Mouse (Mus musculus) midbrain, embryonic 14.5 days (tissue): Measurements from ENCODE around the gene Adgrg6. TPM values are rescaled to one million over a fixed set of nuclear protein-coding genes. Genes with fewer than 3 reads are reported as not detected.

Source experiments
- ATAC-seq: fragments of 200-750 bp; cut with Nextera tagmentation; 2 replicates; pipeline ENCODE4 v1.8.0; 2017; ENCODE audit warnings: moderate number of reproducible peaks, moderate library complexity; ENCODE audit not compliant: low FRiP score, low TSS enrichment
- DNase-seq: peaks from one replicate; pipeline ENCODE4 v3.0.0-alpha.2; 2015
- H3K27ac ChIP-seq: fragments of 300-500 bp; sonication (generic); replicated peaks from 2 replicates; pipeline ENCODE4 v1.5.1; 2014; ENCODE audit warnings: mild to moderate bottlenecking, low read depth, low read length, moderate library complexity
- H3K27me3 ChIP-seq: fragments of 300-500 bp; sonication (generic); 2 replicates; pipeline ENCODE4 v1.6.1; 2014; ENCODE audit warnings: low read length, control low read depth, mixed read lengths; ENCODE audit not compliant: control insufficient read depth, insufficient read depth
- H3K36me3 ChIP-seq: fragments of 300-500 bp; sonication (generic); 2 replicates; pipeline ENCODE4 v1.6.1; 2014; ENCODE audit warnings: low read length, control low read depth; ENCODE audit not compliant: control insufficient read depth, insufficient read depth
- H3K4me1 ChIP-seq: fragments of 300-500 bp; sonication (generic); 2 replicates; pipeline ENCODE4 v1.6.1; 2014; ENCODE audit warnings: mild to moderate bottlenecking, antibody characterized with exemption, low read length, control low read depth; ENCODE audit not compliant: control insufficient read depth, insufficient read depth
- H3K4me2 ChIP-seq: fragments of 300-500 bp; sonication (generic); 2 replicates; pipeline ENCODE4 v1.6.1; 2014; ENCODE audit warnings: mild to moderate bottlenecking, low read length, moderate library complexity
- H3K4me3 ChIP-seq: fragments of 300-500 bp; sonication (generic); replicated peaks from 2 replicates; pipeline ENCODE4 v1.5.1; 2014; ENCODE audit warnings: low read depth, low read length
- H3K9ac ChIP-seq: fragments of 300-500 bp; sonication (generic); replicated peaks from 2 replicates; pipeline ENCODE4 v1.6.1; 2014; ENCODE audit warnings: mild to moderate bottlenecking, low read length, moderate library complexity
- H3K9me3 ChIP-seq: fragments of 300-500 bp; sonication (generic); 2 replicates; pipeline ENCODE4 v1.6.1; 2016; ENCODE audit warnings: low read length, control low read depth, mixed read lengths; ENCODE audit not compliant: control insufficient read depth
- WGBS: fragments of 180-500 bp; shearing (Covaris S2); extraction: QIAGEN DNeasy Blood & Tissue Kit; methylation state at CpG from one replicate; pipeline ENCODE4 v1.1.7; 2014; 5-methylcytosine and 5-hydroxymethylcytosine counted together
- polyA plus RNA-seq: library from polyadenylated mRNA; unstranded; fragments of >200 nt; fragmentation: Nextera tagmentation; extraction: Ambion mirVana; gene quantifications from 2 replicates; pipeline ENCODE4 v1.2.1, GENCODE M21; 2014

Adgrg6 gene
- polyA plus RNA-seq, 1 experiment from 2014 or later, result 2.0 TPM

DNA sequence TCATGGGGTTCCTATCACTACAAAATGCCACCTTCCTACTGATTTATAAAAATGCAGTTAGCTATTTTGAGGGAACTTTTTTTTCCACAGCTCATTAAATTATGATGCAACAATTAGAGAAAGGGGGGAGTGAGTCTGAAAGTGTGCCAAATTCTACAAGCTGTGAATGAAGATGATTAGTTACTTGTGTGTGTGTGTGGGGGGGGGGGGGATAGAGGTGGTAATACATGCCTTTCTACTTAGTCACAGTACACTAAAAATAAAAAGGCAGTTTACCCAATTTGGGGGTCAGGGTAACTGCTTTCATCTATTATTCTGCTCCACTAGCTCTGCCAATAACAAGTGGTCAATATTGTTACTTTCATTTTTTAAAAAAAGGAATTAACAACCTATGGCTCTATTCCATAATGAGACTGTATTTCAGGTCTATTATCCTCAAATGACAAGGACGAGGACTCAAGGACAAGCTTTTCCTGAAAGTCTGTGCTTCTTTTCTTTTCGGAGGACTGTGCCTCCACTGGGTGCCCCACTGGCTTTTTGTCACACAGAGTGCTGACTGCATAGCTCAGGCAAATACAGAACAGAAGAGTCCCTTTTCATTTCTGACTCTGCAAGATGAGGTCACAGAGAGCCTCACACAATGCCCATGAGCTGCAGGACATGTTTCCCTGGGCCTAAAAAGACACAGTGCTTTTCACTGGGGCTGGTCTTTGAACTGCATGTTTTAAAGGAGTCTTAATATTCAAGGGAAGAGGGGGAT is 33.4 kb downstream of the Adgrg6 start:
- Histone ChIP-seq H3K36me3 (no peaks in the 10 kb centered on the region), H3K9ac (no peak overlapping the region), H3K4me3 (no peak overlapping the region), H3K4me1 (no peaks in the 10 kb centered on the region), H3K4me2 (no peak overlapping the region), H3K27ac (no peak overlapping the region), H3K27me3 (no peaks in the 10 kb centered on the region), H3K9me3 (no peaks in the 10 kb centered on the region)
- DNase-seq (peak; percentile 13), ATAC-seq (0 out of 2 replicates have a peak, but pooled peaks have one; percentile 24)
- 17% methylated on average over 2 of the region's 2 CpGs for WGBS

DNA sequence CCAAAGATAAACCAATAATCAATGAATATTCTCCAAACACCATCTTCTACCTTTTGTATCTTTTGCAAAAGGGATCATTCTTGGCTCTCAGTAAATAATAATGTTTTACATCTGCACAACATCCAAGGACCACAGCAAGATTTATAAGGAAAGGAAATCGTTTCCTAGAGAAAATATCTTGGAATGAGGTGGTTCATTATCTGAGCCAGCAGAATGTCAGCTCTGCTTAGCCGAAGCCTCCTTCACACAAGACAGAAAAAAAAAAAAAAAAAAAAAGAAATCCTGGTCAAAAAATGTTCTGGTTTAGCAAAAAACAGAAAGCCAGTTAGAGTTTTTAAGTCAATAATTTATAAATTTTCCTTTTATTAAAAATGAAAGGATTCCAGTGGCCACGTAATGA is 34.3 kb downstream of the Adgrg6 start:
- no peak for DNase-seq

DNA sequence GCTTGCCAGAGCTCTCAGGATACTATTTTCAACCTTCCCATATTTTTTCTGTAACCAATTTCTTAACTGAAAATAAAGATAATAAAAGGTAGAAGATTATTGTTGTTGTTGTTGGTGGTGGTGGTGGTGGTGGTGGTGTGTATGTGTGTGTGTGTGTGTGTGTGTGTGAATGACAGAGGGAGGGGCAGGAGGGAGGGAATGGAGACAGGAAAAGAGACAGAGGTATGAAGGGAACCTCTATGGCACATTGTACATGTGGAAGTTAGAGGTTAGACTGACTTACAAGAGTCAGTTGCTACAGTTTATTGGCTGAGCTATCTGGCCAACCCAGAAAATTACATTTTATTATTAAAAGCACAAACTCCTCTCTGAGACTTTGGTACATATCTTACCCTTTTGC is 49.8 kb downstream of the Adgrg6 start:
- Histone ChIP-seq H3K4me2 (no peak overlapping the region), H3K9ac (no peak overlapping the region), H3K36me3 (no peaks in the 10 kb centered on the region), H3K27ac (no peak overlapping the region), H3K27me3 (no peaks in the 10 kb centered on the region), H3K4me1 (no peaks in the 10 kb centered on the region), H3K4me3 (no peak overlapping the region), H3K9me3 (no peaks in the 10 kb centered on the region)
- ATAC-seq (no peak), DNase-seq (no peak)

More for the DNA sequence above, 34.3 kb downstream of the Adgrg6 start:
- WGBS, result 82% methylated on average over 3 of the region's 3 CpGs
- Histone ChIP-seq H3K4me1 (no peaks in the 10 kb centered on the region), H3K4me2 (no peak overlapping the region), H3K4me3 (no peak overlapping the region), H3K36me3 (no peaks in the 10 kb centered on the region), H3K27me3 (no peaks in the 10 kb centered on the region), H3K9me3 (no peaks in the 10 kb centered on the region), H3K27ac (no peak overlapping the region), H3K9ac (no peak overlapping the region)
- no peak for ATAC-seq

DNA sequence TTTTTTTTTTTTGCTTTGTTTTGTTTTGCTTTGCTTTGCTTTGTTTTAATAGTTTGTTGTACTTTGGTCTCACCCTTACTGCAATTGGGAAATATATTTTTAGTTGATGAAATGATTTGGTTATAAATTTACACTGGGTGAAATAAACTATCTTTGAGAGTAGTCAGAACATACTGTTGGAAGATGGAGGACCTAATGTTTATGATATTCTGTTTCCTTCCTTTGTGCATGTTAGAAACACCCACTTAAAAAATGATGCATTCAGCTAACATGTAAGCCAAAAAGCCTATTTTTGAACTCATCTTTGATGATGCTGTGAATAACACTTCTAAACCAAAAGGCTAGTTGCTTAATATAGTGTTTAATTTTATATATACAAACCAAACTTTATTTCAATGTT is 50.3 kb downstream of the Adgrg6 start:
- no peak overlapping the region for H3K9ac ChIP-seq
- ATAC-seq, result no peak

DNA sequence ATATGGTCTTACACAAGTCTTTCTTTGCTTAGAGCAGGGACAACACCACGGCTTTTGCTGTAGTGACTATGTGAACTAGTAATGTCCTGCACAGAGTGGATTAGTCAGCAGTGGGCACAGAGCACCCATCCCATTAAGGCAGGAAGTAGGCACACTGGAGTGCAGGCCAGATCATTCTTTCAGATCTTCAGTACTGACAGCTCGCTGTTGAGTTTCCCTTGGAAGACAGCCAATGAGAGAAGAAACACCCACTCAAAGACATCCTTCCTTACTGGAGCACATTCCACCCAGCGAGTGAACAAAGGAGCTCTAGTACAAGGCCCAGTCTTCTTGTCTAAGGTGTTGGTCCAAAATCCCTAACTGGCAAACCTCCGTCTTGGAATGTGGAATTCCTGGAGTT is 53.6 kb downstream of the Adgrg6 start:
- Histone ChIP-seq H3K4me1 (no peaks in the 10 kb centered on the region), H3K27ac (no peak overlapping the region), H3K9ac (no peak overlapping the region), H3K4me2 (no peak overlapping the region), H3K9me3 (no peaks in the 10 kb centered on the region), H3K4me3 (no peak overlapping the region), H3K36me3 (no peaks in the 10 kb centered on the region), H3K27me3 (no peaks in the 10 kb centered on the region)
- WGBS, result 86% methylated on average over 4 of the region's 4 CpGs
- ATAC-seq (no peak), DNase-seq (no peak)

More for the DNA sequence above, 50.3 kb downstream of the Adgrg6 start:
- no peaks in the 10 kb centered on the region for H3K36me3 ChIP-seq
- H3K9me3 ChIP-seq, result no peaks in the 10 kb centered on the region
- no peak overlapping the region for H3K27ac ChIP-seq
- H3K4me1 ChIP-seq, result no peaks in the 10 kb centered on the region
- no peak overlapping the region for H3K4me3 ChIP-seq
- no peak overlapping the region for H3K4me2 ChIP-seq
- no peak for DNase-seq
- no peaks in the 10 kb centered on the region for H3K27me3 ChIP-seq

DNA sequence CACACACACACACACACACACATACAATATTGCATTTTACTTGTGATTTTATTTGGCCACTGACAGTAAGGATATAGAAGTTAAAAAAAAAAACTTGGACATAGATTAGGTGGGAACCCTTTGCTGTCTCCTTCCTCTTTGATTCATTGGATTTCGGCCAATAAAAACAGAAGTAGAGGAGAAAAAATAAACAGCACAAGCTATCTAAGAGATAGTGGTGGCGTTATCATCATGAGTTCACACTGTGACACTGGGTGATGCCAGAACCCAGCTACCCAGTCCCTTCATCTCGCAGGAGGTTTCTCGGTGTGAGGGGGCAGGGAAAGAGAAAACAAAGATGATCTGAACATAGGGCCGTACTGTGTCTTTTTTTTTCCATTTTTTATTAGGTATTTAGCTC is 62.2 kb downstream of the Adgrg6 start:
- Histone ChIP-seq H3K36me3 (no peaks in the 10 kb centered on the region), H3K4me2 (no peak overlapping the region), H3K4me1 (no peaks in the 10 kb centered on the region), H3K27me3 (no peaks in the 10 kb centered on the region), H3K27ac (no peak overlapping the region), H3K9me3 (no peaks in the 10 kb centered on the region), H3K4me3 (no peak overlapping the region), H3K9ac (no peak overlapping the region)
- 84% methylated on average over 5 of the region's 5 CpGs for WGBS
- DNase-seq (no peak), ATAC-seq (no peak)

DNA sequence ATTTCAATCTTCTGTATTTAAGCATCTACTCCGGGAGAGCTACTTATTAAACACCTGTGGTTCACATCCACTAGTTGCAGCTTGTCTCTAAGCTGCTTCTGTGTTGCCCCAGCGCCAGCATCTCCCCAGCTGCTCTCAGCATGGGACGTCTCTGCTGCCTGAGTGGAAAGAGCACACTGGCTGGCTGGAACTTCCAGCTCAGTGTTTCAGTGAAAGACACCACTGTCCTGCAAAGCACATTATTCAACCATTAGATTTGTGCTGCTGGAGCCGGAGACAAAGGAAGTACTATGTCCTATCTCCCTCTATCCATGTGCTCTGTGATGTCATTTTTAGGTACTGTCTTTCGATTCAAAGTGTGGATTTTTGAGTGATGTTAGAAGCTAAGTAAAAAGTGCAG is 63.0 kb downstream of the Adgrg6 start:
- peak; percentile 37; the same call in 1 of the 2 replicates for ATAC-seq
- Histone ChIP-seq H3K36me3 (no peaks in the 10 kb centered on the region), H3K4me2 (no peak overlapping the region), H3K9ac (no peak overlapping the region), H3K9me3 (no peaks in the 10 kb centered on the region), H3K27ac (no peak overlapping the region), H3K27me3 (no peaks in the 10 kb centered on the region), H3K4me1 (no peaks in the 10 kb centered on the region), H3K4me3 (no peak overlapping the region)
- peak; percentile 27 for DNase-seq
- 44% methylated on average over 5 of the region's 5 CpGs for WGBS

DNA sequence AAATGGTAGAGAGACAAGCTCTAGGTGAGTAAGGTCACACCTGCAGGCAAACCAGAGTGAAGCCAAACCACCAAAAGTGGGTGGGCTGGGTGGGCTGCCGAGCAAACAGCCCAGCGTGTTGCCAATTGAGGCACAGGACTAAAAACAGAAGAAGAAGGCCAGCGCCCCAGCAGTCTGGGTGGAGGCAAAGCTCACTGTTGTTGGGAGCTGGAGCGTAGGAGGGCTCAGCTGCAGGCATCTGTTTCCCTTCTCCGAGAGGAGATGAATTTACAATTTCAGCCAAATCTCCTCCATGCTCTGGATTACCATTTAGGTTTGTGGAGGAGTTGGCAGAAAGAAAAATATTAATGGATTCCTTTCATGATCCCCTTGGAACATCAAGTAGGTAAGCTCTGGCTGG is 64.5 kb downstream of the Adgrg6 start:
- no peaks in the 10 kb centered on the region for H3K27me3 ChIP-seq
- no peak overlapping the region for H3K9ac ChIP-seq
- H3K4me3 ChIP-seq, result no peak overlapping the region
- no peak overlapping the region for H3K27ac ChIP-seq
- WGBS, result 64% methylated on average over 5 of the region's 5 CpGs
- DNase-seq, result no peak
- H3K4me2 ChIP-seq, result no peak overlapping the region
- no peaks in the 10 kb centered on the region for H3K4me1 ChIP-seq
- no peak for ATAC-seq
- H3K36me3 ChIP-seq, result no peaks in the 10 kb centered on the region
- no peaks in the 10 kb centered on the region for H3K9me3 ChIP-seq

DNA sequence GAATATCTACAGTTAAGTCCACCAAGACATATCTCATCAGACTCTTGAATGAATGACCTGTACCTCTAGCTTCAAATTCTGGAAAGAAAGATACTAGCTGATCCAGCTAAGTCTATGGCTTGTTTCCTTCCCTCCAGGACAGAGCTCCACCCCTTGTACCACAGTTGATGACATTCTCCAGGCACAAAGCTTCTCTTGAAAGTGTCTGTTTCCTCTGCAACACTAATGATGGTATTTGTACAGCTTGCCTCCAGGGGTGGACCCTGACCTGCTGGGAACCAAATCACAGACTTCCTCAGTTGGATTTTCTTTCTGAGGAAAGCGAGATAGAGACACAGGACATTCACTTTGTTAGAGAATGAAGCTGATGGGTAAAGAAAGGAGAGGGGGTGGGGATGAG is 69.1 kb downstream of the Adgrg6 start:
- no peaks in the 10 kb centered on the region for H3K9me3 ChIP-seq
- 67% methylated on average over 1 of the region's 1 CpGs for WGBS
- H3K27me3 ChIP-seq, result no peaks in the 10 kb centered on the region
- DNase-seq (no peak), ATAC-seq (no peak)
- H3K9ac ChIP-seq, result no peak overlapping the region
- no peak overlapping the region for H3K27ac ChIP-seq
- H3K4me2 ChIP-seq, result no peak overlapping the region
- H3K36me3 ChIP-seq, result no peaks in the 10 kb centered on the region
- no peak overlapping the region for H3K4me3 ChIP-seq
- no peaks in the 10 kb centered on the region for H3K4me1 ChIP-seq
